ENCODE assay signal across 10 mouse cellular contexts in the genomic region with DNA sequence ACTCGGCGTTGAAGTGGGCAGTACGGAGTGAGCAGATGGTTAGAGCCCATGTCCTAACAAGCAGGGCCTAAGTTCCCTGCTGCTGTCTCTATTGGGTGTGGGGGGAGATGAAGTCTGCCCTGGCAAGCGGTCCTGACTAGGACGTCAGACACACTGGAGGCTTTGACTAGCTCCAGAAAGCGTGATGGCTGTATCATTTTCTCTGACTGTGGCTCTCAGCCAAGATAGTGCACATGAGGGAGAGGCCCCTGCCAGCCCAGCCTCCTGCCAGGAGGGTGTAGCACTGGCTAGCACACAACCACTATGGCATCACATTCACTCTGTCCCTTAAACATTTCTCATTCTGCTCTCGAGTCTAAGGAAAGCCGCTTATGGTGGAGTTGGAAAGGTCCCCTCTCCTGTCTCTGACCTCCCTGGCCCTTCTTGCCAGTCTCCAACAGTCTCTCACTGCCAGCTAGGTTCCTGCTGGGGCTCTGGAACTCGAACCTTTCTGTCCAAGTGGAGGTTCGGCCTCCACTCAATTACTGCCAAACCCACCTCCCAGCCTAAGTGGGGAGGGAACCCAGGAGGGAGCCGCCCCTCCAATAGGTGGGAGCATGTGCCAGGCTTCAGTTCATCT. TPM values are rescaled to one million over a fixed set of nuclear protein-coding genes. Genes with fewer than 3 reads are reported as not detected.
DNase-seq lines count a peak whose midpoint lies in the region; ATAC-seq lines count a peak whose summit lies in the region.
"Had no signal": no experiment of that assay in that cellular context is flagged by ENCODE, and none has a peak within 500 bp of the region (broad histone marks: within the 10 kb centered on the region; RNA-seq: fewer than 3 reads in every experiment).

No protein-coding gene starts in this region.

- H3K4me2 ChIP-seq in lung, embryonic 16.5 days (ENCODE audit: low read depth, low read length), result no peak overlapping the region
- no peak overlapping the region for H3K4me2 ChIP-seq in forebrain, embryonic 15.5 days (replicated peaks)
- H3K4me2 ChIP-seq in intestine, embryonic 15.5 days (replicated peaks), result no peak overlapping the region
- H3K4me2 ChIP-seq: heart, embryonic 13.5 days; liver, embryonic 15.5 days had no signal

- peak; percentile 41 for ATAC-seq in lung, embryonic 16.5 days (ENCODE audit: low read depth)
- ATAC-seq in forebrain, embryonic 15.5 days (replicated peaks), result peak; percentile 83
- ATAC-seq in granulocyte monocyte progenitor cell, adult 5-6 weeks (replicated peaks; ENCODE audit: poor library complexity, severe bottlenecking), result no peak
- ATAC-seq in intestine, embryonic 15.5 days, result no peak

- no peak overlapping the region for H3K9ac ChIP-seq in lung, embryonic 16.5 days (ENCODE audit: low read length)
- H3K9ac ChIP-seq in forebrain, embryonic 15.5 days (replicated peaks), result no peak overlapping the region
- H3K9ac ChIP-seq in intestine, embryonic 15.5 days, result no peak overlapping the region
- H3K9ac ChIP-seq: heart, embryonic 13.5 days; liver, embryonic 15.5 days had no signal

- WGBS in lung, embryonic 16.5 days, result 69% methylated on average over 11 of the region's 11 CpGs
- WGBS in forebrain, embryonic 15.5 days, result 51% methylated on average over 11 of the region's 11 CpGs
- 76% methylated on average over 11 of the region's 11 CpGs for WGBS in intestine, embryonic 15.5 days

- H3K27me3 ChIP-seq in lung, embryonic 16.5 days (ENCODE audit: control insufficient read depth, insufficient read depth, low read depth, low read length), result no peaks in the 10 kb centered on the region
- H3K27me3 ChIP-seq in forebrain, embryonic 15.5 days, result no peaks in the 10 kb centered on the region
- H3K27me3 ChIP-seq in intestine, embryonic 15.5 days (replicated peaks), result no peaks in the 10 kb centered on the region
- H3K27me3 ChIP-seq: heart, embryonic 13.5 days; liver, embryonic 15.5 days had no signal

- H3K27ac ChIP-seq in lung, embryonic 16.5 days (ENCODE audit: low read length), result no peak overlapping the region
- H3K27ac ChIP-seq in forebrain, embryonic 15.5 days (replicated peaks), result peak overlapping the region; percentile 23; the same call in 1 of the 2 replicates
- H3K27ac ChIP-seq in intestine, embryonic 15.5 days, result no peak overlapping the region
- H3K27ac ChIP-seq: heart, embryonic 13.5 days; liver, embryonic 15.5 days had no signal

- no peaks in the 10 kb centered on the region for H3K9me3 ChIP-seq in lung, embryonic 16.5 days (ENCODE audit: control insufficient read depth, low read length)
- no peaks in the 10 kb centered on the region for H3K9me3 ChIP-seq in forebrain, embryonic 15.5 days
- no peaks in the 10 kb centered on the region for H3K9me3 ChIP-seq in intestine, embryonic 15.5 days
- H3K9me3 ChIP-seq: heart, embryonic 13.5 days; liver, embryonic 15.5 days had no signal

- H3K4me1 ChIP-seq in lung, embryonic 16.5 days (replicated peaks; ENCODE audit: control insufficient read depth, insufficient read depth, low read length), result no peaks in the 10 kb centered on the region
- H3K4me1 ChIP-seq in forebrain, embryonic 15.5 days, result peaks cover 25% of the 10 kb centered on the region
- peaks cover 8% of the 10 kb centered on the region; the same call in 1 of the 2 replicates for H3K4me1 ChIP-seq in intestine, embryonic 15.5 days (replicated peaks)

- DNase-seq in cerebellum, postnatal 10 days, result peak; percentile 62 to 72
- no peak for DNase-seq in cerebellum, postnatal 4 days (ENCODE audit: low spot score in 2 of 2)
- no peak for DNase-seq in lung, postnatal 14 days
- DNase-seq in layer of hippocampus, postnatal 14 days (ENCODE audit: low spot score in 2 of 2), result peak; percentile 20 to 70

- H3K4me3 ChIP-seq in lung, embryonic 16.5 days (ENCODE audit: low read length), result no peak overlapping the region
- no peak overlapping the region for H3K4me3 ChIP-seq in forebrain, embryonic 15.5 days
- H3K4me3 ChIP-seq in intestine, embryonic 15.5 days (replicated peaks), result no peak overlapping the region
- H3K4me3 ChIP-seq: heart, embryonic 13.5 days; liver, embryonic 15.5 days had no signal

- H3K36me3 ChIP-seq in lung, embryonic 16.5 days (ENCODE audit: control insufficient read depth, insufficient read depth, low read length), result no peaks in the 10 kb centered on the region
- H3K36me3 ChIP-seq in forebrain, embryonic 15.5 days, result no peaks in the 10 kb centered on the region
- H3K36me3 ChIP-seq in intestine, embryonic 15.5 days, result no peaks in the 10 kb centered on the region
- H3K36me3 ChIP-seq: heart, embryonic 13.5 days; liver, embryonic 15.5 days had no signal

RNA-seq across cellular contexts. Expression of a gene that starts 11.9 kb away (rescaled TPM):
- polyA plus RNA-seq in lung, embryonic 16.5 days (2015; fragmentation: Nextera tagmentation; extraction: Ambion mirVana), result not detected in 2 replicates
- polyA plus RNA-seq in forebrain, embryonic 15.5 days (2015; fragmentation: Nextera tagmentation; extraction: Ambion mirVana), result 0.32 TPM in 1 of 2 replicates, not detected in the other
- total RNA-seq in layer of hippocampus, postnatal 14 days (2021), result 1 to 10 TPM; 1.8 to 1.9 TPM
- not detected in 2 replicates for total RNA-seq in granulocyte monocyte progenitor cell, adult 5-6 weeks (2014; fragmentation: Nextera tagmentation)
- total RNA-seq in granulocyte monocyte progenitor cell, adult 5-6 weeks (2017), result not detected in 2 replicates
- polyA plus RNA-seq in intestine, embryonic 15.5 days (2015; fragmentation: Nextera tagmentation; extraction: Ambion mirVana), result 0.85 and 1.2 TPM in 2 replicates
- polyA plus RNA-seq: heart, embryonic 13.5 days had no signal

RNA-seq across cellular contexts. Expression of a gene that starts 32.0 kb away (rescaled TPM):
- polyA plus RNA-seq in lung, embryonic 16.5 days (2015; fragmentation: Nextera tagmentation; extraction: Ambion mirVana), result 0.09 and 0.24 TPM in 2 replicates
- 0.86 and 1.3 TPM in 2 replicates for polyA plus RNA-seq in forebrain, embryonic 15.5 days (2015; fragmentation: Nextera tagmentation; extraction: Ambion mirVana)
- 10 to 100 TPM; 18.8 to 23.3 TPM for total RNA-seq in layer of hippocampus, postnatal 14 days (2021)
- total RNA-seq in granulocyte monocyte progenitor cell, adult 5-6 weeks (2014; fragmentation: Nextera tagmentation), result not detected in 2 replicates
- total RNA-seq in granulocyte monocyte progenitor cell, adult 5-6 weeks (2017), result not detected in 2 replicates
- 0.11 and 0.18 TPM in 2 replicates for polyA plus RNA-seq in intestine, embryonic 15.5 days (2015; fragmentation: Nextera tagmentation; extraction: Ambion mirVana)

RNA-seq across cellular contexts. Expression of a gene that starts 41.9 kb away (rescaled TPM):
- polyA plus RNA-seq in lung, embryonic 16.5 days (2015; fragmentation: Nextera tagmentation; extraction: Ambion mirVana), result 49.8 and 50.6 TPM in 2 replicates
- polyA plus RNA-seq in forebrain, embryonic 15.5 days (2015; fragmentation: Nextera tagmentation; extraction: Ambion mirVana), result 38.4 and 40.2 TPM in 2 replicates
- 10 to 100 TPM; 26.4 to 27.0 TPM for total RNA-seq in layer of hippocampus, postnatal 14 days (2021)
- total RNA-seq in granulocyte monocyte progenitor cell, adult 5-6 weeks (2014; fragmentation: Nextera tagmentation), result 39.4 and 42.5 TPM in 2 replicates
- total RNA-seq in granulocyte monocyte progenitor cell, adult 5-6 weeks (2017), result 19.9 and 23.8 TPM in 2 replicates
- polyA plus RNA-seq in intestine, embryonic 15.5 days (2015; fragmentation: Nextera tagmentation; extraction: Ambion mirVana), result 44.0 and 47.7 TPM in 2 replicates

RNA-seq across cellular contexts. Expression of a gene that starts 43.9 kb away (rescaled TPM):
- polyA plus RNA-seq in lung, embryonic 16.5 days (2015; fragmentation: Nextera tagmentation; extraction: Ambion mirVana), result 166 and 183 TPM in 2 replicates
- 172 and 180 TPM in 2 replicates for polyA plus RNA-seq in forebrain, embryonic 15.5 days (2015; fragmentation: Nextera tagmentation; extraction: Ambion mirVana)
- 100 to 1,000 TPM; 116 to 118 TPM for total RNA-seq in layer of hippocampus, postnatal 14 days (2021)
- total RNA-seq in granulocyte monocyte progenitor cell, adult 5-6 weeks (2014; fragmentation: Nextera tagmentation), result 240 and 262 TPM in 2 replicates
- 224 and 259 TPM in 2 replicates for total RNA-seq in granulocyte monocyte progenitor cell, adult 5-6 weeks (2017)
- polyA plus RNA-seq in intestine, embryonic 15.5 days (2015; fragmentation: Nextera tagmentation; extraction: Ambion mirVana), result 184 and 196 TPM in 2 replicates

Comparison
In these comparisons a context has a peak if more than half of its experiments do, and no peak if none do; other contexts are left out.
1. DNase-seq: peak in cerebellum, postnatal 10 days (2 of 2) and layer of hippocampus, postnatal 14 days (2 of 2); none in cerebellum, postnatal 4 days (0 of 2) and lung, postnatal 14 days (single experiment).
2. ATAC-seq: peak in lung, embryonic 16.5 days (single experiment) and forebrain, embryonic 15.5 days (single experiment); none in granulocyte monocyte progenitor cell, adult 5-6 weeks (single experiment) and intestine, embryonic 15.5 days (single experiment).